Mouse (Mus musculus): Measurements from ENCODE around the gene Gm45140.

The Gm45140 gene

GRCm38 (mm10) chr6:87835695-87836094 is at the start of gene Gm45140:
Gene Gm45140 (minus strand): TSS chr6:87835795.
- no peak for DNase-seq (ENCODE audit: low spot score in 2 of 2)

- DNase-seq (ENCODE audit: low spot score in 2 of 2), result no peak
These were observed 47.2 kb upstream of the Gm45140 start for GRCm38 (mm10) chr6:87882816-87883215.

DNA sequence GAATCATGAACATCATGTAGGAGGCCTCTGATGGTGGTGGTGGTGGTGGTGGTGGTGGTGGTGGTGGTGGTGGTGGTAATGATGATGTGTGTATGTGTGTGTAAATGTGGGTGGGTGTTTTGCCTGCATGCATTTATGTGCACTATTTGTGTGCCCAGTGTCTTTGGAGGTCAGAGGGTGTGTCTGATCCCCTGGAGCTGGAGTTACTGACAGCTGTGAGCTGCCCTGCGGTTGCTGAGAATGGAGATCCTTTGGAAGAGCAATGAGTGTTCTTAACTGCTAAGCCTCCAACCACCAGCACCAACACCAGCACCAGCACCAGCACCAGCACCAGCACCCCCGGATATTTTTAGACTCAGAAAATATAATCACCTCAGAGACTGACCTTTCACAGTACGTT is 46.6 kb upstream of the Gm45140 start:
- no peak for DNase-seq (ENCODE audit: low spot score in 2 of 2)

DNA sequence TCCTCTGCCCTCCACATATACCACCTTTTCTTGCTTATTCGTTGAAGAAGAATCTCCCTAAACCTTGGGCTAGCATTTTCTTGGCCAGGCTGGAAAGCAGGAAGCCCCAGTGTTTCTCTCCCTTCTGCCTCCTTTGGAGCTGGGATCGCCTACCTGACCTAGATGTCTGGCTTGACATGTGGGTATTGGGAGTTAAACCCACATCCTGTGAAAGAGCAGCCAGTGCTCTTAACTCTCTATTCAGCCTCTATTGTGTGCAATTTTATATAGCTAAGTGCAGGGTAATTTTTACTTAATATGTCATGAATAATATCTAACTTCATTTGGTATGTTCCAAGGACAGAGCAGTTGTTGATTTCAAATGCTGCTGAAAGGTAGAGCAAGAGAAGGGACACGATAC is 44.0 kb upstream of the Gm45140 start:
- DNase-seq (ENCODE audit: low spot score in 2 of 2), result peak; percentile 18 to 29

- DNase-seq (ENCODE audit: low spot score in 2 of 2), result no peak
These were observed 43.4 kb upstream of the Gm45140 start for GRCm38 (mm10) chr6:87879010-87879409.

DNA sequence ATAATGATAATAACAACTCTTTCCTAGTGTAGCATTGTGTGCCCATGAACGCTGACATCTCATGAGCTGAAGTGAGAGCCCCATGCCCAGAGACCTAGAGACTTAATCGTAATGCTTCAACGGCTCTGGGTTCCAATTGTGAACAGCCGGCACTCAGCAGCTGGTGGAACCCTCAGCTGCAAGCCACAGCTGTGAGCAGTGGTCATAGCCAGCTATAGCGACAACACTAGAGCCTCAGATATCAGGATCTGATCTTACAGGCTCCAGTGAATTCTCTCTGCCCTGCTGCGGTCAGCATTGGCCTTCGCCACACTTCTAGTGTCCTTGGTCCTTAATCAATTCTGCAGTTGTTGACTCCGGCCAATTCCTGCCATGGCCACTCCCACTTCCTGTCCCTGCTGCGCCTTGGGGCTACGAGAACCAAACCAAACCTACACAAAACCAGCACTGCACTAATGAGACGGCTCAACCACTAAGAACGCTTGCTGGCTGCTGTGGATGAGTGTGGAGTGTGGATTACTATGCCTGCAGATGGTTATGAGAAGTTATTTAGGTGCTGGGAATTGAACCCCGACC is 40.6 kb upstream of the Gm45140 start:
- DNase-seq (ENCODE audit: low spot score in 2 of 2), result no peak

- no peak for DNase-seq (ENCODE audit: low spot score in 2 of 2)
These were observed 40.0 kb upstream of the Gm45140 start for GRCm38 (mm10) chr6:87875562-87875961.

DNA sequence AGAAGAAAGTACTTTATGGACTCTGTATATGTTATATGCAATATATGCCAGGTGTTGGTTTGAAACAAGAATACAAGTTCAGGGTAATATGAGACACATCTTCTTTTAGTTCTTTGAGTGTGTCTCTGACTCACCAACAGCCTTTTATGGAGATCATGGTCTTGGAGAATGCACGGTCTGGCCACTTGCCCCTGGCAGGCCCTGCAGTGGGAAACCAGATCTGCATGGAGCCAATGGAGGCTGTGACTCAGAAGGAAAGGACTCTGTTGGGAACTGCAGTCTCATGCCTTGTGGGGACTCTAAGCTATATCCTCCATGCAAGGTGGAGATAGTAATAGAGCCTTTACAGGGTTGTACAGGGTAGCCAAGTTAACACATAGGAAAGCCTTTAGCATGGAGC is 39.5 kb upstream of the Gm45140 start:
- no peak for DNase-seq (ENCODE audit: low spot score in 2 of 2)

DNA sequence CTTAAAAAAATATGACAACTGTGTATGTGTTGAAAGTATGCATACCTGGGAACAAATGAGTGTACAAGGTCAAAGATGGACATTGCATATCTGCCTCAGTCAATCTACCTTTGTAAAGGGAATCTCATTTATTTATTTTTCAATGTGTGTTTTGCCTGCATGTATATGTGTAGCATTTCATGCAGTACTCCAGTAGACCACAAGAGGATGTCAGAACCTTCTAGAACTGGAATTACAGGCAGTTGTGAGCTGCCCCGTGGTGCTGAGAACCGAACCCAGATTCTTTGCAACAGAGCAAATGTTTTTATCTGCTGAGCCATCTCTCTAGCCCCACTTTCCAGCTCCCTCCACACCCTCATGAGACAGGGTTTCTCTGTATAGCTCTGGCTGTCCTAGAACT is 38.4 kb upstream of the Gm45140 start:
- DNase-seq (ENCODE audit: low spot score in 2 of 2), result no peak

DNA sequence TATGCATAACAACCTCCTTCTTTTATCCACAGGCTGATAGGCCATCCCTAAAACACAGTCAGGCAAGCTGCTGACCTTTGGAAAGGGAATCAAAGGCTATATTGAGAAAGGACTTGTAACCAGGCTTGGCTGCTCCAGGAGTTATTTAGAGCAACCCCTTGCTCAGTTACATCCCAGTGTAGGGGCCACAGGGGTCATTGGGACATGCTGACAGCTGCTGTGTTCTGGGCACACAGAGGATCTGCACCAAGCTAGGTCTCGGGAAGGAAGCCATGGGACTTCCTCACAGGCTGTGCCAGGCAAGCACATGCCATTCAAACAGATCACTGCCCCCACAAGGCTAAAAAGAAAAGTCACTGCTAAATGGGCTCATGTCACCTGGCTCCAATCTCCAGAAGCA is 37.5 kb upstream of the Gm45140 start:
- no peak for DNase-seq (ENCODE audit: low spot score in 2 of 2)

GRCm38 (mm10) chr6:87871240-87871639 is 35.6 kb upstream of the Gm45140 start:
- DNase-seq (ENCODE audit: low spot score in 2 of 2), result no peak

DNA sequence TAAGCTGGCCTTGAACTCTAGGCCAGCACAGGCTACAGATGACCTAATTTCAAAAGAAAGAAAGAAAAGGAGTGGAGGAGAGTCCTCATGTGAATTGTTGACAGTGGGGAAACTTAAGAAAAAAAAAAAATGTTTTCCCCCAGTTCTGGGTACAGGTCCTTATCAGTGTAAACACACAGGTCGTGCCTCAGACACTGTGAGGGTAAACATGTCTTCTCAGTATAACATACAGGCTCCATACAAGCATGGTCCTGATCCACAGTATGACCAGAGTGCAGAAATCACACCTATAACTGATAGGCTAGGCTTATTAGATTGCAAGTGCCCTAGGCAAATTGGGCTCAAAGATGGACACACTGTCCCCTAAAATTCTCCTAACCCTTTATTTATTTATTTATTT is 34.8 kb upstream of the Gm45140 start:
- DNase-seq (ENCODE audit: low spot score in 2 of 2), result no peak

GRCm38 (mm10) chr6:87868871-87869506 is 33.4 kb upstream of the Gm45140 start:
- no peak for DNase-seq (ENCODE audit: low spot score in 2 of 2)

DNA sequence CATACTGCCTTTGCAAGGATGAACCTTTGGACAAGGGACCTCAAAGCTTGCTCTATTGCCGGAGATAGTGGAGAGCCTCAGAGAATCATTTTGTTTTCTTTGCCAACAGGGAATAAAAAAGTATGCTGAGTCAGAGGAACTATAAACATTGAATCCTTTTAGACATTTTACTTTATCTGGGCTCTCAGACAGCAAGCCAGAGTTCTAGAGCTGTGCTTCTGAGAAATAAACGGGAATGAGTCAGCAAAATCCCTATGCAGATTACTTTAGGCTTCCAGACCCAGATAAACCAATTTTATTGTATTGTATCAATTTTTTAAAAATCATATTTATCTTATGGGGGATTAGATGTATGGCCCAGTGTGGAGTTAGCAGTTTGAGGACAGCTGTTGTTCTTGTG is 31.7 kb upstream of the Gm45140 start:
- DNase-seq (ENCODE audit: low spot score in 2 of 2), result no peak

DNA sequence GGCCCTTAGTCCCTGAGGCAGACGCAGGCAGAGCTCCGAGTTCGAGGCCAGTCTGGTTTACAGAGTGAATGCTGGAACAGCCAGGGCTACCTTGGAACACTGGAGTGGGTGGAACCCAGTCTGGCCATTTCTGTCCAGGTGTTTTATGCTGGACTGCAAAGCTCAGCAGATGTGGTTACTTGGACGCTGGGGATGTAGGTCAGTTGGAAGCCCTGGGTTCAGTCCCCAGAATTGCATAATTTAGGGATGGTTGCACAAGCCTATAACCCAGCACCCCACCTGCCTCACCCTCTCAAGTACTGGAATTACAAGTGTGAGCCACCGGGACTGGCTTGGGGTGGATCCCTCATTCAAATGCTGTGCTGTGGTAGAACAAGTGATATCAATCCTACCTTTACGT is 30.6 kb upstream of the Gm45140 start:
- no peak for DNase-seq (ENCODE audit: low spot score in 2 of 2)

- no peak for DNase-seq (ENCODE audit: low spot score in 2 of 2)
These were observed 21.5 kb upstream of the Gm45140 start for GRCm38 (mm10) chr6:87857071-87857470.

GRCm38 (mm10) chr6:87853446-87853845 is 17.9 kb upstream of the Gm45140 start:
- no peak for DNase-seq (ENCODE audit: low spot score in 2 of 2)

GRCm38 (mm10) chr6:87851871-87852270 is 16.3 kb upstream of the Gm45140 start:
- DNase-seq (ENCODE audit: low spot score in 2 of 2), result no peak

- peak; percentile 95 to 97 for DNase-seq (ENCODE audit: low spot score in 2 of 2)
These were observed 15.5 kb upstream of the Gm45140 start, which contains the start of gene Cnbp for GRCm38 (mm10) chr6:87850900-87851614. Gene Cnbp (minus strand): TSS chr6:87851106.

GRCm38 (mm10) chr6:87850155-87850899 is 14.7 kb upstream of the Gm45140 start:
- peak; percentile 30 to 39 for DNase-seq (ENCODE audit: low spot score in 2 of 2)

- no peak for DNase-seq (ENCODE audit: low spot score in 2 of 2)
These were observed 14.2 kb upstream of the Gm45140 start for GRCm38 (mm10) chr6:87849780-87850154.

DNA sequence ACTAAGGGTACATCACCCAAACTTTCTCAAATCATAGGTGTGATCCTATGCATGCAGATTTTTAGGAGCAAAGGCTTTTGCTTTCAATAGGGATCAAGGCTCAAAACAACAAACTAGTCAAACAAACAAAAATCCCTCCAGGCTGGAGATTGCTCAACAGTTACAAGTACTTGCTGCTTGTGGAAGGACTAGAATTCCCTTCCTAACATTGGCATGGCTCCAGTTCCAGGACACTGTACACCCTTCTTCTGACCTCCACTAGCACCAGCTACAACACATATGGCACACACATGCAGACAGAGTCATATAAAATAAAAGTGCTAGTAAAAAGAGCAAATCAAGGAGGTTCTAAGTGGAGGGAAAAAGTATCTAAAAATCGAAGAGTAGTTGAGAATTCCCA is 11.2 kb upstream of the Gm45140 start:
- no peak for DNase-seq (ENCODE audit: low spot score in 2 of 2)
